Mouse (Mus musculus) stomach, postnatal 0 days (tissue): ENCODE results near the gene Krt28. TPM values are rescaled to one million over a fixed set of nuclear protein-coding genes. Genes with fewer than 3 reads are reported as not detected.

Source experiments
- ATAC-seq: fragments of 200-750 bp; cut with Nextera tagmentation; 2 replicates; pipeline ENCODE4 v1.8.0; 2017; ENCODE audit not compliant: low FRiP score, low TSS enrichment
- DNase-seq: peaks from one replicate; pipeline ENCODE4 v3.0.0-alpha.2; 2016; ENCODE audit warnings: low spot score
- H3K27ac ChIP-seq: fragments of 300-500 bp; sonication (generic); replicated peaks from 2 replicates; pipeline ENCODE4 v1.5.1; 2014; ENCODE audit warnings: mild to moderate bottlenecking, control low read depth
- H3K27me3 ChIP-seq: fragments of 300-500 bp; sonication (generic); 2 replicates; pipeline ENCODE4 v1.6.1; 2014; ENCODE audit warnings: low read length; ENCODE audit not compliant: control insufficient read depth, insufficient read depth
- H3K36me3 ChIP-seq: fragments of 300-500 bp; sonication (generic); 2 replicates; pipeline ENCODE4 v1.6.1; 2014; ENCODE audit warnings: low read length, mixed read lengths; ENCODE audit not compliant: control insufficient read depth, insufficient read depth
- H3K4me1 ChIP-seq: fragments of 300-500 bp; sonication (generic); replicated peaks from 2 replicates; pipeline ENCODE4 v1.6.1; 2014; ENCODE audit warnings: antibody characterized with exemption; ENCODE audit not compliant: control insufficient read depth, insufficient read depth
- H3K4me2 ChIP-seq: fragments of 300-500 bp; sonication (generic); replicated peaks from 2 replicates; pipeline ENCODE4 v1.6.1; 2014; ENCODE audit warnings: low read depth, mild to moderate bottlenecking, control low read depth, moderate library complexity
- H3K4me3 ChIP-seq: fragments of 300-500 bp; sonication (generic); 2 replicates; pipeline ENCODE4 v1.5.1; 2014; ENCODE audit warnings: low read depth, low read length, control low read depth
- H3K9ac ChIP-seq: fragments of 300-500 bp; sonication (generic); 2 replicates; pipeline ENCODE4 v1.6.1; 2014; ENCODE audit warnings: mild to moderate bottlenecking, low read length, control low read depth, mixed read lengths
- H3K9me3 ChIP-seq: fragments of 300-500 bp; sonication (generic); 2 replicates; pipeline ENCODE4 v1.6.1; 2016; ENCODE audit warnings: low read length; ENCODE audit not compliant: control insufficient read depth
- CTCF ChIP-seq: IDR thresholded peaks from 2 replicates; pipeline ENCODE4 v1.5.1; 2016; ENCODE audit warnings: antibody characterized with exemption, low read depth, mild to moderate bottlenecking, moderate library complexity
- EP300 ChIP-seq: optimal IDR thresholded peaks from 2 replicates; pipeline ENCODE3; 2016; ENCODE audit warnings: antibody characterized with exemption
- WGBS: fragments of 180-500 bp; shearing (Covaris S2); extraction: QIAGEN DNeasy Blood & Tissue Kit; methylation state at CpG from one replicate; pipeline ENCODE4 v1.1.7; 2014; 5-methylcytosine and 5-hydroxymethylcytosine counted together
- polyA plus RNA-seq: library from polyadenylated mRNA; unstranded; fragments of >200 nt; fragmentation: Nextera tagmentation; extraction: Ambion mirVana; gene quantifications from 2 replicates; pipeline ENCODE4 v1.2.1, GENCODE M21; 2015

Gene Krt28
- polyA plus RNA-seq, 1 experiment from 2014 or later: not detected

- Histone ChIP-seq H3K4me1 (no peaks in the 10 kb centered on the region), H3K9ac (no peak overlapping the region), H3K27ac (no peak overlapping the region), H3K9me3 (no peaks in the 10 kb centered on the region), H3K4me2 (no peak overlapping the region), H3K4me3 (no peak overlapping the region), H3K27me3 (no peaks in the 10 kb centered on the region), H3K36me3 (no peaks in the 10 kb centered on the region)
- no peak for TF ChIP-seq EP300
- no peak for TF ChIP-seq CTCF
- 89% methylated on average over 8 of the region's 8 CpGs for WGBS
- ATAC-seq: no peak
- DNase-seq: no peak
These were observed 13.3 kb downstream of the Krt28 start for GRCm38 (mm10) chr11:99361423-99361822.

- DNase-seq (no peak), ATAC-seq (no peak)
- WGBS: 66% methylated on average over 12 of the region's 12 CpGs
- H3K4me1 ChIP-seq: no peaks in the 10 kb centered on the region
- no peak within 1 kb of the TSS for H3K9ac ChIP-seq
- H3K4me3 ChIP-seq: no peak within 1 kb of the TSS
- no peaks in the 10 kb centered on the region for H3K9me3 ChIP-seq
- H3K4me2 ChIP-seq: no peak within 1 kb of the TSS
- no peaks in the 10 kb centered on the region for H3K36me3 ChIP-seq
- TF ChIP-seq CTCF: no peak
- TF ChIP-seq EP300: no peak
- no peaks in the 10 kb centered on the region for H3K27me3 ChIP-seq
- no peak within 1 kb of the TSS for H3K27ac ChIP-seq
These were observed 23.7 kb downstream of the Krt28 start, which contains the start of gene Krt27 for GRCm38 (mm10) chr11:99351004-99351403. Gene Krt27, minus strand, starts transcription at chr11:99351104.

GRCm38 (mm10) chr11:99339299-99339847, 35.3 kb downstream of the Krt28 start:
- no peak overlapping the region for H3K4me2 ChIP-seq
- no peak for TF ChIP-seq EP300
- TF ChIP-seq CTCF: no peak
- no peaks in the 10 kb centered on the region for H3K4me1 ChIP-seq
- WGBS: 73% methylated on average over 11 of the region's 11 CpGs
- H3K36me3 ChIP-seq: no peaks in the 10 kb centered on the region
- no peak overlapping the region for H3K4me3 ChIP-seq
- H3K27me3 ChIP-seq: no peaks in the 10 kb centered on the region
- H3K9ac ChIP-seq: no peak overlapping the region
- ATAC-seq (no peak), DNase-seq (no peak)
- no peak overlapping the region for H3K27ac ChIP-seq
- H3K9me3 ChIP-seq: no peaks in the 10 kb centered on the region

DNA sequence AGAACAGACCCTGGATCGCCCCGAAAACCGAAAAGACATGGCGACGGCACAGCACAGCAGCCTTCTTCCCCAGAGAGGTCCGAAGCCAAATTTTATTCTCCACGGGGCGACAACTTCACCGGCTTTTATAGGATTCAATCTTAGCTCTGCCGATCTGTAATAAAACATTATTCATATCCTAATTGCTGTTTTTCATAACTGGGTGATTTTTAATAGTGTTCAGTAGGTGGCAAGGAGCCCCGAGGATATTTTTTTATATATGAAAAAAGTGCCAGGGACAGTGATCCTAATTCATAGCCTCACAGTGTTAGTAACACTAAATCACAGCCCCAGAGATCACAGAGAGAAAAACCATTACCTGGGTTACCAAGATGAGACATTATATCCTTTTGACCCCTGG, 36.8 kb downstream of the Krt28 start, which contains the start of gene Krt26:
Krt26 (minus strand) TSS at position 101 of the 400 bp plus-strand sequence.
- H3K9me3 ChIP-seq: no peaks in the 10 kb centered on the region
- ATAC-seq (no peak), DNase-seq (no peak)
- WGBS: 95% methylated on average over 11 of the region's 11 CpGs
- H3K36me3 ChIP-seq: no peaks in the 10 kb centered on the region
- no peak within 1 kb of the TSS for H3K4me2 ChIP-seq
- H3K4me3 ChIP-seq: no peak within 1 kb of the TSS
- H3K27ac ChIP-seq: no peak within 1 kb of the TSS
- H3K27me3 ChIP-seq: no peaks in the 10 kb centered on the region
- H3K4me1 ChIP-seq: no peaks in the 10 kb centered on the region
- TF ChIP-seq EP300: no peak
- no peak for TF ChIP-seq CTCF
- H3K9ac ChIP-seq: no peak within 1 kb of the TSS

DNA sequence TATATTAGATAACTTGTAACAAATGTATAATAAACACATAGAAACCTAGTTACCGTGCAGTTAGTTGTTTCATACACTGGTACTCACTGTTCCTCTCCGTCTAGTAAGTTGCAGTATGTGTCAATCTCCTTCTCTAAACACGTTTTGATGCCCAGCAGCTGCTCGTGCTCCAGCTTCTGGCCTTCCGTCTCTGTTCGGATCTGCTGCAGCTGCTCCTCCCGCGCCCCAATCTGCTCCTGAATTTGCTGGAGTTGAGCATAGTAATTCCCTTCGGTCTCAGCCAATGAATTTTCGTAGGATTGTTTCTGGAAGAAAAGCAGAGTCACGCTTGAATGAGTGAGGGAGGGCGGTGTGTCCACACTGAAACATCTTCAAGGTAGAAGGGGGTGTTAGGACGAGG, 41.3 kb downstream of the Krt28 start:
- no peaks in the 10 kb centered on the region for H3K9me3 ChIP-seq
- 43% methylated on average over 13 of the region's 13 CpGs for WGBS
- ATAC-seq: no peak
- no peak overlapping the region for H3K9ac ChIP-seq
- H3K4me1 ChIP-seq: no peaks in the 10 kb centered on the region
- no peak for TF ChIP-seq CTCF
- H3K4me2 ChIP-seq: no peak overlapping the region
- no peak overlapping the region for H3K27ac ChIP-seq
- no peak overlapping the region for H3K4me3 ChIP-seq
- H3K36me3 ChIP-seq: no peaks in the 10 kb centered on the region
- no peak for DNase-seq
- no peaks in the 10 kb centered on the region for H3K27me3 ChIP-seq

DNA sequence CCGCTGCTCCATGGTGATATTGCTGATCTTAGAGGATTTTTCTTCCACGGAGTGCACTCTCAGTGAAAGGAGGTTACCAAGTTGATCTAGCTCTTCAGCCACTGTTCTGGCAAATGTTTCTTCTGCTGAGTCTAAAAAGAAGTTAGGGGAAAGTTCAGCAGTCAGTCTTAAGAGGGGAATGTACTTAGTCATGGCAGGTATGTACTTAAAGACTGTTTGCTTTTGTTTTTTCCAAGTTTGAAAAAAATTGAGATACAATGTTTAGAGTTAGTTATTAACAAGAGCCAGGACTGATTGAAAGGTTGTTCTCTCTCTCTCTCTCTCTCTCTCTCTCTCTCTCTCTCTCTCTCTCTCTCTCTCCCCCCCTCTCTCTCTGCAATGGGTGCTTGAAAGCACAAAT, 45.0 kb downstream of the Krt28 start:
- Histone ChIP-seq H3K27ac (no peak overlapping the region), H3K36me3 (no peaks in the 10 kb centered on the region), H3K4me2 (no peak overlapping the region), H3K9ac (no peak overlapping the region), H3K27me3 (no peaks in the 10 kb centered on the region), H3K4me3 (no peak overlapping the region), H3K9me3 (no peaks in the 10 kb centered on the region), H3K4me1 (no peaks in the 10 kb centered on the region)
- 22% methylated on average over 2 of the region's 2 CpGs for WGBS
- ATAC-seq (peak; percentile 67; the same call in 1 of the 2 replicates), DNase-seq (no peak)
- TF ChIP-seq EP300 (no peak), CTCF (no peak)
